Mouse (Mus musculus) hindlimb bud, embryonic 11.5 days (tissue): ENCODE measurements around the gene Olfr1183.
"Not testable (repeated sequence)": the region's sequence is repeated elsewhere in the genome, so short reads cannot be mapped to it uniquely, and the experiment has no call there.

ENCODE experiments used
- DNase-seq: peaks from one replicate; pipeline ENCODE4 v3.0.0-alpha.2; 2012; ENCODE audit warnings: low read depth, low spot score; ENCODE audit errors: extremely low spot score

The Olfr1183 gene

GRCm38 (mm10) chr2:88454567-88454966 is at the start of gene Olfr1183:
Gene Olfr1183 (plus strand): TSS chr2:88454867.
- not testable (repeated sequence) for DNase-seq

GRCm38 (mm10) chr2:88406353-88406752 is 48.3 kb upstream of the Olfr1183 start, which contains the start of gene Olfr1179:
Gene Olfr1179 (minus strand): TSS chr2:88406453.
- DNase-seq = no peak

- no peak for DNase-seq
These were observed 35.6 kb upstream of the Olfr1183 start, which contains the start of gene Olfr1180 for GRCm38 (mm10) chr2:88419051-88419450. Gene Olfr1180 (minus strand): TSS chr2:88419151.

- DNase-seq = no peak
These were observed 28.6 kb upstream of the Olfr1183 start, which contains the start of gene Olfr1181 for GRCm38 (mm10) chr2:88426071-88426470. Gene Olfr1181 (minus strand): TSS chr2:88426171.

- no peak for DNase-seq
These were observed 5.6 kb upstream of the Olfr1183 start, which contains the start of gene Gm13757 for GRCm38 (mm10) chr2:88449031-88449430. Gene Gm13757 (minus strand): TSS chr2:88449131.

- DNase-seq = no peak
These were observed 28.6 kb downstream of the Olfr1183 start, which contains the start of gene Olfr1184 for GRCm38 (mm10) chr2:88483298-88483697. Gene Olfr1184 (plus strand): TSS chr2:88483598.

- no peak for DNase-seq
These were observed 38.4 kb downstream of the Olfr1183 start, which contains the start of gene Olfr1185-ps1 for GRCm38 (mm10) chr2:88493020-88493419. Gene Olfr1185-ps1 (plus strand): TSS chr2:88493320.

GRCm38 (mm10) chr2:88518251-88518650 is 63.6 kb downstream of the Olfr1183 start, which contains the start of gene Olfr1186:
Gene Olfr1186 (plus strand): TSS chr2:88518551.
- no peak for DNase-seq
